Comparison of ENCODE assay signal across 20 mouse cellular contexts in genomic region chr9:110284075-110284697, GRCm38 (mm10). TPM values are rescaled to one million over a fixed set of nuclear protein-coding genes. Genes with fewer than 3 reads are reported as not detected.
DNase-seq lines count a peak whose midpoint lies in the region; ATAC-seq and TF ChIP-seq lines count a peak whose summit lies in the region.
"Had no signal": no experiment of that assay in that cellular context is flagged by ENCODE, and none has a peak within 500 bp of the region (broad histone marks: within the 10 kb centered on the region; RNA-seq: fewer than 3 reads in every experiment).

No protein-coding gene starts in this region.

- no peak for ATAC-seq in forebrain, embryonic 15.5 days (replicated peaks)
- ATAC-seq: forebrain, embryonic 14.5 days; hindbrain, postnatal 0 days; Patski had no signal

- no peak overlapping the region for H3K27ac ChIP-seq in cerebellum, adult 2 months (ENCODE audit: insufficient read depth, low read length)
- H3K27ac ChIP-seq in forebrain, embryonic 15.5 days (replicated peaks): peak overlapping the region; percentile 25; the same call in 1 of the 2 replicates
- H3K27ac ChIP-seq in forebrain, embryonic 10.5 days: no peak overlapping the region
- H3K27ac ChIP-seq in MEL (ENCODE audit: control insufficient read depth, low read depth, low read length): no peak overlapping the region
- H3K27ac ChIP-seq: embryonic facial prominence, embryonic 10.5 days; heart, embryonic 15.5 days; hindbrain, embryonic 13.5 days; hindbrain, postnatal 0 days had no signal

- no peak for TF ChIP-seq EP300 in MEL (IDR thresholded peaks at IDR 0.05; ENCODE audit: low read depth in 1 of 2, low read length in 2 of 2)

- H3K4me2 ChIP-seq in forebrain, embryonic 15.5 days (replicated peaks): no peak overlapping the region
- H3K4me2 ChIP-seq: heart, embryonic 11.5 days; heart, embryonic 15.5 days; hindbrain, embryonic 13.5 days had no signal

- H3K79me2 ChIP-seq in MEL (ENCODE audit: control insufficient read depth, insufficient read depth, low read length, poor library complexity): no peaks in the 10 kb centered on the region

- no peak for TF ChIP-seq RAD21 in MEL (IDR thresholded peaks at IDR 0.05; ENCODE audit: low read depth, low read length)

- no peaks in the 10 kb centered on the region for H3K27me3 ChIP-seq in cerebellum, adult 2 months (ENCODE audit: control insufficient read depth, insufficient read depth, low read length)
- no peaks in the 10 kb centered on the region for H3K27me3 ChIP-seq in forebrain, embryonic 15.5 days
- no peaks in the 10 kb centered on the region for H3K27me3 ChIP-seq in forebrain, embryonic 10.5 days (ENCODE audit: poor library complexity, severe bottlenecking)
- H3K27me3 ChIP-seq in MEL (ENCODE audit: control insufficient read depth in 1 of 2, insufficient read depth in 2 of 2, low read length in 2 of 2): no peaks in the 10 kb centered on the region
- H3K27me3 ChIP-seq: heart, embryonic 15.5 days; hindbrain, embryonic 13.5 days had no signal

- H3K4me1 ChIP-seq in cerebellum, adult 2 months (ENCODE audit: control insufficient read depth, insufficient read depth, low read length): peaks cover 18% of the 10 kb centered on the region
- peaks cover 15% of the 10 kb centered on the region for H3K4me1 ChIP-seq in forebrain, embryonic 15.5 days
- H3K4me1 ChIP-seq in forebrain, embryonic 10.5 days: peaks cover 14% of the 10 kb centered on the region
- no peaks in the 10 kb centered on the region for H3K4me1 ChIP-seq in MEL (ENCODE audit: control insufficient read depth in 1 of 2, insufficient read depth in 2 of 2, low read length in 2 of 2)
- H3K4me1 ChIP-seq: heart, embryonic 15.5 days had no signal

- DNase-seq in cerebellum, adult 2 months: peak; percentile 39 to 55
- no peak for DNase-seq in cerebellum, adult 11 months
- DNase-seq in forebrain, embryonic 10.5 days (ENCODE audit: extremely low spot score, low spot score): no peak
- DNase-seq in MEL (ENCODE audit: low read depth, low spot score): no peak
- peak; percentile 30 to 31 for DNase-seq in cerebellum, postnatal 36 days
- DNase-seq in right cerebral cortex, adult 18-20 months: no peak
- DNase-seq: adrenal gland, adult 2 months; adrenal gland, postnatal 25 days; gastrocnemius, postnatal 36 days; heart, adult 18-20 months; heart, postnatal 14 days; kidney, adult 11 months had no signal

- H3K9ac ChIP-seq in forebrain, embryonic 15.5 days (replicated peaks): no peak overlapping the region
- no peak overlapping the region for H3K9ac ChIP-seq in MEL (ENCODE audit: control insufficient read depth, low read depth, low read length, poor library complexity, severe bottlenecking)
- H3K9ac ChIP-seq: heart, embryonic 15.5 days; hindbrain, embryonic 13.5 days had no signal

- TF ChIP-seq POLR2A in cerebellum, adult 2 months (IDR thresholded peaks at IDR 0.05; ENCODE audit: borderline replicate concordance, insufficient read depth, low read length): no peak
- no peak for TF ChIP-seq POLR2A in MEL (IDR thresholded peaks at IDR 0.05; ENCODE audit: control insufficient read depth in 1 of 2, insufficient read depth in 1 of 2, low read depth in 1 of 2, low read length in 2 of 2, poor library complexity in 1 of 2)

- H3K9me3 ChIP-seq in forebrain, embryonic 15.5 days: no peaks in the 10 kb centered on the region
- H3K9me3 ChIP-seq in forebrain, embryonic 10.5 days: no peaks in the 10 kb centered on the region
- no peaks in the 10 kb centered on the region for H3K9me3 ChIP-seq in MEL (replicated peaks; ENCODE audit: insufficient read depth, low read length)
- H3K9me3 ChIP-seq: embryonic facial prominence, embryonic 10.5 days; heart, embryonic 15.5 days; hindbrain, embryonic 13.5 days had no signal

- no peaks in the 10 kb centered on the region for H3K36me3 ChIP-seq in forebrain, embryonic 15.5 days
- H3K36me3 ChIP-seq in forebrain, embryonic 10.5 days (replicated peaks): no peaks in the 10 kb centered on the region
- no peaks in the 10 kb centered on the region for H3K36me3 ChIP-seq in MEL (ENCODE audit: control insufficient read depth in 1 of 2, insufficient read depth in 2 of 2, low read length in 2 of 2)
- H3K36me3 ChIP-seq: embryonic facial prominence, embryonic 10.5 days; heart, embryonic 15.5 days; hindbrain, embryonic 13.5 days had no signal

- TF ChIP-seq CTCF in cerebellum, adult 2 months (IDR thresholded peaks at IDR 0.05; ENCODE audit: borderline replicate concordance, insufficient read depth, low read depth, low read length): no peak
- no peak for TF ChIP-seq CTCF in MEL (IDR thresholded peaks at IDR 0.05 in 2 of 3, conservative IDR thresholded peaks at IDR 0.05 in 1 of 3; ENCODE audit: control insufficient read depth in 1 of 3, insufficient read depth in 1 of 3, low read depth in 2 of 3, low read length in 3 of 3, poor library complexity in 1 of 3, severe bottlenecking in 1 of 3)

- WGBS in cerebellum, adult 2 months: 63% methylated on average over 10 of the region's 10 CpGs
- 89% methylated on average over 9 of the region's 10 CpGs for WGBS in forebrain, embryonic 15.5 days
- 91% methylated on average over 10 of the region's 10 CpGs for WGBS in forebrain, embryonic 10.5 days

- no peak overlapping the region for H3K4me3 ChIP-seq in cerebellum, adult 2 months (replicated peaks; ENCODE audit: insufficient read depth, low read depth, low read length)
- H3K4me3 ChIP-seq in forebrain, embryonic 15.5 days: no peak overlapping the region
- H3K4me3 ChIP-seq in forebrain, embryonic 10.5 days: no peak overlapping the region
- H3K4me3 ChIP-seq in MEL (ENCODE audit: control insufficient read depth in 1 of 2, insufficient read depth in 1 of 2, low read depth in 2 of 2, low read length in 2 of 2): no peak overlapping the region
- H3K4me3 ChIP-seq: embryonic facial prominence, embryonic 10.5 days; heart, embryonic 15.5 days; hindbrain, embryonic 13.5 days had no signal

TF ChIP-seq in MEL, 35 proteins besides CTCF, POLR2A, EP300 and RAD21:
- no peak for TF ChIP-seq BHLHE40 (IDR thresholded peaks at IDR 0.05; ENCODE audit: borderline replicate concordance, low read depth, low read length)
- peak; percentile 55; the same call in 1 of the 2 replicates for TF ChIP-seq TBP (IDR thresholded peaks at IDR 0.05; ENCODE audit: low read depth, low read length)

RNA-seq across cellular contexts. Expression of gene Elp6, which starts 20.8 kb away (rescaled TPM):
- 24.7 and 26.0 TPM in 2 replicates for polyA plus RNA-seq in cerebellum, adult 2 months (2012; rRNA removed)
- 34.9 and 36.4 TPM in 2 replicates for polyA plus RNA-seq in forebrain, embryonic 15.5 days (2015; fragmentation: Nextera tagmentation; extraction: Ambion mirVana)
- polyA plus RNA-seq in forebrain, embryonic 10.5 days (2016; fragmentation: Nextera tagmentation; extraction: Ambion mirVana): 43.7 and 47.2 TPM in 2 replicates
- 32.6 and 34.6 TPM in 2 replicates for total RNA-seq in MEL (2012; rRNA removed)
- 10 to 100 TPM in 1 of 2 experiments, not detected in 1; 29.6 TPM for polyA plus RNA-seq in MEL (2012; ENCODE audit: insufficient read depth in 1 of 2, insufficient read length in 2 of 2, low read depth in 1 of 2, low replicate concordance in 2 of 2, missing spikeins in 1 of 2)

RNA-seq across cellular contexts. Expression of gene Cspg5, which starts 40.6 kb away (rescaled TPM):
- polyA plus RNA-seq in cerebellum, adult 2 months (2012; rRNA removed): 118 and 124 TPM in 2 replicates
- polyA plus RNA-seq in forebrain, embryonic 15.5 days (2015; fragmentation: Nextera tagmentation; extraction: Ambion mirVana): 84.5 and 90.8 TPM in 2 replicates
- polyA plus RNA-seq in forebrain, embryonic 10.5 days (2016; fragmentation: Nextera tagmentation; extraction: Ambion mirVana): 5.4 and 6.3 TPM in 2 replicates
- total RNA-seq in MEL (2012; rRNA removed): 0.49 and 0.65 TPM in 2 replicates
- 1 to 10 TPM in 1 of 2 experiments, not detected in 1; 1.0 TPM for polyA plus RNA-seq in MEL (2012; ENCODE audit: insufficient read depth in 1 of 2, insufficient read length in 2 of 2, low read depth in 1 of 2, low replicate concordance in 2 of 2, missing spikeins in 1 of 2)

RNA-seq across cellular contexts. Expression of gene Scap, which starts 48.9 kb away (rescaled TPM):
- polyA plus RNA-seq in cerebellum, adult 2 months (2012; rRNA removed): 45.8 and 46.0 TPM in 2 replicates
- polyA plus RNA-seq in forebrain, embryonic 15.5 days (2015; fragmentation: Nextera tagmentation; extraction: Ambion mirVana): 50.2 and 52.3 TPM in 2 replicates
- 44.1 and 45.4 TPM in 2 replicates for polyA plus RNA-seq in forebrain, embryonic 10.5 days (2016; fragmentation: Nextera tagmentation; extraction: Ambion mirVana)
- total RNA-seq in MEL (2012; rRNA removed): 59.0 and 59.4 TPM in 2 replicates
- 10 to 100 TPM in 1 of 2 experiments, not detected in 1; 88.8 TPM for polyA plus RNA-seq in MEL (2012; ENCODE audit: insufficient read depth in 1 of 2, insufficient read length in 2 of 2, low read depth in 1 of 2, low replicate concordance in 2 of 2, missing spikeins in 1 of 2)

Comparison
In these comparisons a context has a peak if more than half of its experiments do, and no peak if none do; other contexts are left out.
1. DNase-seq: peak in cerebellum, adult 2 months (2 of 2) and cerebellum, postnatal 36 days (2 of 2); none in cerebellum, adult 11 months (single experiment), forebrain, embryonic 10.5 days (single experiment), MEL (single experiment) and right cerebral cortex, adult 18-20 months (single experiment).
2. RNA of gene Cspg5, which starts 40.6 kb away (polyA plus RNA-seq): 118 to 124 TPM in cerebellum, adult 2 months and 84.5 to 90.8 TPM in forebrain, embryonic 15.5 days; 5.4 to 6.3 TPM in forebrain, embryonic 10.5 days and 1.0 TPM in MEL; every median in the first group is over 10 times any median in the second.